Mouse (Mus musculus) embryonic stem cell, embryonic (primary cell): Measurements from ENCODE around the gene Asb1.

ENCODE experiments used
- CTCF ChIA-PET, 4 experiments: fragments of 300-600 bp in 2 of 4; fragments of 350-600 bp in 2 of 4; sonication (Branson Sonifier 250); formaldehyde crosslinking; loops; one replicate each; lab custom pipeline; 2022; ENCODE audit warnings: inconsistent platforms in 2 of 4; lab: Charles Lee
- POLR2A ChIA-PET, 4 experiments: fragments of 300-600 bp in 2 of 4; fragments of 350-600 bp in 2 of 4; sonication (Branson Sonifier 250); formaldehyde crosslinking; loops; one replicate each; lab custom pipeline; 2022; ENCODE audit warnings: antibody characterized with exemption in 4 of 4, inconsistent platforms in 1 of 4; lab: Charles Lee

Asb1 gene

DNA sequence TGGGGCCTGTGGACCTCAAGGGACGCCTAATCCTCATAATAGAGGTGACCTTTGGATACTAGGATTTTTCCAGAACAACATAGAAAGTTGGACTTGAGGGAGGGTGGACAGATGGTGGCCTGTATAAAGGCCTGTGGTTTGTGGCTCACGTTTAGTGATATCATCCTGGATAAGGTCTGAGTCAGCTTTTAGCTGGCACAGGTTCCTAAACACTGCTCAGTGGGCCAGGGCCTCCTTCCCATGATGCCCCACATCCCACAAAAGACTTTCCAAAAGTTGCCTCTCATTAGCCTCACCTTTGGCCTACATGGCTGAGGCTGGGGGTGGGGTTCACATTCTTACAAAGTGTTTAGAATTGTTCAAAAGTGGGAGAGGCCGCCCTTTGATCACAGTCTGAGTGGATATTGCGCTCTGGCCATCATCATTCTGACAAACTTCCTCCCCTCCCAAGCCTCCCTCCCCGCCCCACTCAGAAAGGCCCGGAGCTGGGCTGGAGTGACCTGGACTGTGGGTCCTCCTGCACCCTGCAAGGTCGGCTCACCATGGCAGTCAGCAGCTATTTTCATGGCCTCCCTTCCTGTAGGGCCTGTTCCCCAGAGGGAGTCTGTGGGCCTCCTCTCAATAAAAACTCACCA, 37.7 kb downstream of the Asb1 start:
- ChIA-PET POLR2A (no interaction called here), CTCF (interaction anchor here in 2 of 4 experiments (0.6 to 1.4 kb wide), 3 partner anchors 23 to 319 kb away, joined by 3 to 6 read pairs (median 5); no protein-coding TSS in a partner anchor)

DNA sequence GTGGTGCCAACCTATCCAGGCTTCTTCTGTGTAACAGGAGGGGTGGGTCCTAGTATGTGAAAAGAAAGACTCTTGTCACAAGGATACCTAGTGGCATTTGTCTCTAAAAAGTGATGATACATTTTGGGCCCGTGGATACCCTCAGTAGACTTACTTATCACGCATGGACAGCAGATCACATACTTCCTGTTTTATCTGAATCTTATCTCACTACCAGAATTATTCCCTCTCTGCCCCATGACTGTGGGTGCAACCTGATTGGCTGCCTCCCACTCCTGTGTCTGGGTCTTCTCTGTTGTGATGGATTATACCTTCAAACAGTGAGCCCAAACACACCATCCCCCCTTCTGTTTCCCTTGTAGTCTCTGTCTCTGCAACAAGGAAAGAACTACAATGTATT, 40.2 kb downstream of the Asb1 start:
- ChIA-PET CTCF (interaction anchor here in 2 of 4 experiments (0.5 to 1.3 kb wide), 2 partner anchors 239 to 988 kb away, joined by 3 read pairs; no protein-coding TSS in a partner anchor), POLR2A (interaction anchor here in 1 of 4 experiments (0.6 kb wide), 1 partner anchor 58 kb away, joined by 4 read pairs; no protein-coding TSS in a partner anchor)

DNA sequence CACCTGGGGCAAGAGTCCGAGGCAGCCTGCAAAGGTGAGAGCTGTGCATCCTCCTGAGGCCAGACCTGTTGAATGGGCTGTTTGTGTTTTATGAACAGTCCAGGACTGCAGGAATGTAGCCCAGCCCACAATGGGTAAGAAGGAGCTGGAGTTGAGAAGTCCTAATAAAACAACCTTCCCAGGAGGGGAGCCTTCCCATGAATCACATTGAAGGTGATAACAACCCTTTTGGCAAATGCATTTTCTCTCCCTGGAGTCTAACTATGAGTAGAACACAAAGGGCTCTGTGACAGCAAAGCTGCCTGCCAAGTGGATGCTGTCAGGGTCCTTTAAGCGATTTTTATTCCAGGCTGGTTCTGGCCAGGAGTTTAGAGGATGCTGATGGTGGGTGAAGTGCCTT, 40.9 kb downstream of the Asb1 start:
- POLR2A ChIA-PET: interaction anchor here in 1 of 4 experiments (0.6 kb wide), 1 partner anchor 57 kb away, joined by 4 read pairs; no protein-coding TSS in a partner anchor
- CTCF ChIA-PET: no interaction called here

DNA sequence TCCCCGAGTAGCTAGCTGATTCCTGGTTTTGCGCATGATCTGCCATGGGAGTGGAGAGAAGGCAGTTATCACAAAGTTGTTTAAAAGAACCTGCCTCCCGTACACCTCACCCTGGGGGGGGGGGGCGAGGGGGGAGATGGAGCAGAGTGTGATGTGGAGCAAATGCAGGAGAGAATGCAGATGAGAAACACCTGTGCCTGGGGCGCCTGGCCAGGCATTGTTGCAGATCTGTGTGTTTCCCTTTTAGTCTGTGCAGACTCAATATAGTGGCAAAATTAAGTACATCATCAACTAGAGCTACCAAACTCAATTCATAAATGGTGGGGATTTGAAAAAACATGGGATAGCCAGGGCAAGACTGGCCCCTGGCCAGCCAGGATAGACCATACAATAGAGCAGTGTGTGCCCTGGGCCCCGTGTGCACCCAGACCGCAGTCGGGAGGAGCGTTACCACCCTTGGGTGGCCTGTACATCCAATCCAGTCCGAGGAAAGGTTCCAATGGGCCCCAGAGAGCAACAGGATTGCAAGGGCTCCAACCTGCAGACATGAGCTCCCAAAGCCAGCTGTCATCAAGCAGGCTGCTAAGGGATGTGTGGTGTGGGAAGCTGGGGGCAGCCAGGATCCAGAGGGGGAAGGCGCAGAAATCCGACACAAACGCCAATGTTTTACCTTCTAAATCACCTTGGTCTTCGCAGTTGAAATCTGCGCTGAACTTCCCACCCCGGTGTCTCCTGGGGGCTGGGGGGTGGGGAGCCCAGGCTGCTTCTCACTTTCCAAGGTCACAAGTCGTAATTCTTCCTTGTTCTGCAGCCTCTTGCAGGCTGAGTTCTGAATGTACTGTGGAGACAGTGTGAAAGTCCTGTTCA, 44.9 kb downstream of the Asb1 start:
- ChIA-PET POLR2A (interaction anchor here in 2 of 4 experiments (0.7 to 1.2 kb wide), 2 partner anchors 60 to 140 kb away, joined by 3 read pairs; no protein-coding TSS in a partner anchor), CTCF (interaction anchor here in 2 of 4 experiments (0.6 to 1.4 kb wide), 3 partner anchors 11 to 1369 kb away, joined by 3 to 5 read pairs (median 3); no protein-coding TSS in a partner anchor)

DNA sequence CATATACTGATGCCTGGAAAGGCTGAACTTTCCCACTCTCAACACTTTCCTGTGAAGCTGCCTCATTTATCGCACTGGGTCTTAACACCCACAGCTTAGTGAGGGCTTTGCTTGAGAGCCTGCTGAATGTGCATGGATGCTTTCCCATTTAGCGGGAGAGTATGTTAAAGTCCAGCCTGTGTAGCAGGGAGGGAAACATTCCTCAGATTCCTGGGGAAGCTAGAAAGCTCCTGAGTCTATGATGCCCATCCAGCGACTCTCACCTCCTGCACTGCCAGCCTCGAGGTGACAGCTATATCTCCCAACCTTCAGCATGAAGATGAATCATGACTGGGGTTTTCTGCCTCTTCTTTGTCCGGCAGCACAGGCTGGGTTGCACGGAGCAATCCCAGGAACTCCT, 49.4 kb downstream of the Asb1 start:
- ChIA-PET POLR2A (interaction anchor here in 1 of 4 experiments (0.6 kb wide), 1 partner anchor 75 kb away, joined by 3 read pairs; no protein-coding TSS in a partner anchor), CTCF (interaction anchor here in 2 of 4 experiments (0.8 to 1.1 kb wide), 3 partner anchors 11 to 285 kb away, joined by 3 to 4 read pairs (median 3); no protein-coding TSS in a partner anchor)

DNA sequence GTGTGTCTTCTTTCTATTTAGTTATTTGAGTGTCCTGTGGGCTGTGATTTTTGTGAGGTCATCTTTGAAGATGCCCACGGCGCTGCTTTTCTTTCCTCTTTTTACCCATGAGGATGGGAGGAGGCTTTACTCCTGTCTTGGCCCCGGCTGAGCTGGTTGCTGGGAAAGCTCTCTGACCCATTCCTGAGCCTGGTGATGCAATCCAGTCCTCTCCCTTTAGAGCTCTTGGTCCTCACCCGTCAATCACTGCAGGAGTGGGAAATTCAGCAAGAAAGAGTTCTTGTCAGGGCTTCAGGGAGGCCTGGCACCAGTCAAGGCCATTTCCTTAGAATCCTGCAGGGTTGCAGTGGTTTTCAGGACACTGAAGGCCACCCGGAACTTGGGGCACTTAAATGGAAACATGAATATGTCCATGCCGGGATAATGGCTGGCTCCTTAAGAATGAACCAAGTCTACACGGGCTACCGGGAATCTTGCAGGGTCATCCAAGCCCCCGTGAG, 55.2 kb downstream of the Asb1 start:
- CTCF ChIA-PET: no interaction called here

DNA sequence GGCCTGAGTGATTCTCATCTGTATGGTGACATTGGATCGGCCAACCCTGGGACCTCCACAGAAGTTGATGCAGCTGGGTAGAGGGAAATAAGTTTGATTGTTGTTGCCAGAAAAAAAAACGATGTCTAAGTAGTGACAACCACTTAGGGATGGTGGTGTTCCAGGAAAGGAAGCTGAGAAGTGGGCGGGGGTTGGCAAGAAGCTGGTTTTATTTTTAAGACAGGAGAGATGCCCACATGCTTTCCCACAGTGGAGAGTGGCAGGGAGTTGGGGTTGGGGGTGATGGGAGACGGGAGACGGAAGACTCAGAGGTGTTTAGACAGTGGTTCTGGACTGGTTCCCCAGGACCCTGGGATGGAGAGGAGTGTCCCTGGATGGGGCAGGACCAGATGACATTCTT, 57.3 kb downstream of the Asb1 start:
- ChIA-PET POLR2A (no interaction called here), CTCF (no interaction called here)

More for the DNA sequence above, 55.2 kb downstream of the Asb1 start:
- POLR2A ChIA-PET: interaction anchor here in 2 of 4 experiments (0.6 to 1.9 kb wide), 2 partner anchors 10 to 24 kb away, joined by 3 to 4 read pairs; no protein-coding TSS in a partner anchor

DNA sequence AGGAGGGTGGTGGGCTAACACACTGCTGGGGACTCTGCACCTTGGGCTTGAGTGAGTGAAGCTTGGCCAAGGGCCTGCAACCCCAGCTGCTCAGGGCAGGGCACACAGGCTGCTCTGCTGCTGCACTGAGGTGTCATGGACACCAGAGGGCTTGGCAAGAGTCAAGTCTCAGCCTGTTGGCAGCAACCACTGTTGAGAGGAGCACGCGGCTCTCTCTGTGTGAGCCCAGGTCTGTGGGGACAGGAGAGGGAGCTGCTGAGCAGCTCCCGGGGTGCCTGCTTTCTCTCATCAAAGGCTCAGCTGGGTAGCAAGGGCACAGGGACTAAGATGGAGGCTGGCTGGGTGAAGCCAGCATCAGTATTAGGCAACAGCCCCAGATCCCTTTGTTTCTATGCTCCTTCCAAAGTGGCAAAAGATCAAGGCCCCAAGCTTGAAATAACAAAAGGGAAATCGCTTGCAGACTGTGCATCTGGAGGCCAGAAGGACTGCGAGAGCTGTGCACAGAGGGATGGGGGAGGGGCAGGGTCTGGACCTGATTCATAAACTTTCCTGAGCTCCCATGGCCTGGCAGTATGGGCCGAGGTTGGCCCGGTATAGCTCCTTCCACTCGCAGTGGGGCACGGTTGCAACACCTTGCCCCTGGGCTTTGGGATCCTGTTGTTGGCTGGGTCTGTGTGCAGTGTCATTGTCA, 60.5 kb downstream of the Asb1 start:
- CTCF ChIA-PET: interaction anchor here (0.5 to 1.8 kb wide), 30 partner anchors 10 to 468 kb away, joined by 3 to 8 read pairs (median 4); partner anchors contain the start of gene Twist2 (in 1 of the 4)
- POLR2A ChIA-PET: interaction anchor here in 3 of 4 experiments (0.5 to 2.5 kb wide), 9 partner anchors 8 to 1340 kb away, joined by 3 to 8 read pairs (median 3); partner anchors contain the start of genes Ndufa10 (in 1 of the 3) and Ube2f (in 1 of the 3)

DNA sequence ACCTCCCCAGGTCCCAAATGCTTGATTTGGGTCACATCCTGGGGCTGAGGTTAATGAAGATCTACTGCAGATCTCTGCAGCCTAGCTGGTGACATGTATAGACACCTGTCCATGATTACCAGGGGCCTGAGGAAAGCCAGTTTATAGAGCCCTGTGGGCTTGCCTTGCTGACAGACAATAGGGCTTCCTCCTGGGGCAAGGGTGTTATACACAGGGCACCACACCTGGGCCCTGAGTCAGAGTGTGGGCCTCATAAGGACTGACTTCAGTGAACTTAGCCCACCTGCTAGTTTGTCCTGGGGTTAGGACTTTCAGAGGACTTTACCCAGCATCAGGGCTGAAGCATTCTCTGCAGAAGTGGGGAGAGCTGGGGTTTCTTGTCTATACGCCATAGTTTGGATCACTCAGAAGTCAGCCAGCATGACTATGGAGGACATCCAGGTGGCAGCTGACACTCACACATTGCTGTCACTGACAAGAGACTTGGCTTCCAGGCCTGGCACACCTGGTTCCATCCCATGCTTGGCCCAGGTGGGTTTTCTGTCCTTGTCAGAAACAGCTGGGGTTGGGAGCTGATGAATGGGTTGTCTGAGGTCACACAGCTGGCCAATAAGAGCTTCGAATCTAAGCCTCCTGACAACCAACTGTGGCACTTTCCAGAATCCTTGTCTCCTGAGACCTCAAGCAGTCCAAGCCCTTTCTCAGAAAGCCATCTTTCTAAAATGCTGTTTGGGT, 61.2 kb downstream of the Asb1 start:
- ChIA-PET CTCF (interaction anchor here (0.6 to 1.8 kb wide), 28 partner anchors 10 to 1106 kb away, joined by 3 to 8 read pairs (median 4); partner anchors contain the start of gene Twist2 (in 1 of the 4)), POLR2A (interaction anchor here in 3 of 4 experiments (0.5 to 2.5 kb wide), 7 partner anchors 8 to 1011 kb away, joined by 3 to 8 read pairs (median 4); no protein-coding TSS in a partner anchor)

DNA sequence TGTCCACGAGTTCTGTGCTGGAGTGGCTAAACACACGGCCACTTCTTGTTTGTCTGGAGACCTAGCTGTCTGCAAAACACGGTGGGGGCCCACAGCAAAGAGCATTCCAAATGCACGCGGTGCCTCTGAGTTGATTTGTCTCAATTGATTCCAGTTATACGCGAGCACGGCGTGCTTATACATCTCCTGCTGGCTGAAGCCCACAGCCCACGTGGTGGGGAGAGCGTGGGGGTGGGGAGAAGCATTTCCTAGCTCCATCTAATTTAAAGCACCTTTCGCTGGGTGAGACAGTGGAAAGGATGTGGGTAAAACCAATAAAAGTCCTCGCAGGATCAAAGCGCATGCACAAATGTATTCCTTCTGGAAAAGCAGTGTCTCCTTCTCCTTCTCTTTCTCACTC, 65.3 kb downstream of the Asb1 start:
- ChIA-PET CTCF (no interaction called here), POLR2A (interaction anchor here in 2 of 4 experiments (1.0 to 1.1 kb wide), 2 partner anchors 9 to 80 kb away, joined by 4 read pairs; no protein-coding TSS in a partner anchor)

DNA sequence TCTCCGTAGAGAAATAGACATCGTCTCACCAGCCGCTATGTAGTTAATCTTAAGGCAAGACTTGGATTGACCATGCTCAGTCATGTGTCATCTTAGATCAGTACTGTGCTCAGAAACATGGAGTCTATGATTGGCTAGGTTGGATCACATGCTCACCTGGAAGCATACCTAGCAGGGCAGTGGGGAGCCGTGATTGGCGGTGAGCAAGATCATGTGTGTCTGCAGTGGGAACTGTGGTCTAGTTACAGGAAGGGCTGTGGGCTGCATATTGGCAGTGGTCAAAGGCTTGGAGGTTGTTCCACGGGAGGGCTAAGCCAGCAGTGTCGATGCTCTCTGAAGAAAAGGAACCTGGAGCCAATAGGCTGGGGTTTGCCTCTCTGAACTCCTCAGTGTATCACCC, 66.4 kb downstream of the Asb1 start:
- POLR2A ChIA-PET: interaction anchor here in 1 of 4 experiments (0.6 kb wide), 1 partner anchor 26 kb away, joined by 3 read pairs; no protein-coding TSS in a partner anchor
- CTCF ChIA-PET: no interaction called here

DNA sequence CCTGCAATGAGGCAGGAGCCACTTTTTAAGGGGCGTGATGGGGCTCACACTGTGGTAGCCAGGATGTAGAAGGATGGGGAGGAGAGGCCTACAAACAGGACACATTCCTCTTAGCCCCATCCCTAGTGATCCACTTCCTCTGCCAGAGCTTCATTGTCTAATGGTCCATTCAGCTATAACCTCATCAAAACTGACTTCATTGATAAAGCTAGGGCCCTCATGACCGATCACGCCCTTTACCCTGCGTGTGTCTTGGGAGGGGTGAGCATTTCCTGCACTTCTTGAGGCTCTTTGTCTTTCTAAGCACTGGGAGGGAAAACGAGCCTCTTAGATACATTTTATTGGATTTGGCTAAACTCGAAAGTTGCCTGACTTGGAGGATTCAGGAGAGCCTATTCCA, 66.8 kb downstream of the Asb1 start:
- CTCF ChIA-PET: no interaction called here
- POLR2A ChIA-PET: interaction anchor here in 1 of 4 experiments (0.6 kb wide), 1 partner anchor 26 kb away, joined by 3 read pairs; no protein-coding TSS in a partner anchor
